Mouse (Mus musculus): ENCODE data around the gene Acvr2a. TPM values are rescaled to one million over a fixed set of nuclear protein-coding genes. Genes with fewer than 3 reads are reported as not detected.
A peak's percentile ranks its signal among the peaks of the same experiment; 100 is the strongest.

Acvr2a gene
- 10 to 100 TPM; 24.7 to 25.3 TPM for total RNA-seq (2021)
- long read RNA-seq, experiment 1, full-length matches to known transcripts = 5 of 5 reads
- long read RNA-seq, experiment 1, partial matches to known transcripts = 0 of 5 reads
- long read RNA-seq, experiment 1, other reads (novel, unspliced or antisense) = 0 of 5 reads
- long read RNA-seq, experiment 2, full-length matches to known transcripts = 3 of 5 reads
- long read RNA-seq, experiment 2, partial matches to known transcripts = 1 of 5 reads
- long read RNA-seq, experiment 2, other reads (novel, unspliced or antisense) = 1 of 5 reads

- DNase-seq (ENCODE audit: low spot score in 2 of 2) = peak; percentile 79 to 83
These were observed at the start of gene Acvr2a for GRCm38 (mm10) chr2:48813371-48814222. Gene Acvr2a, plus strand, starts transcription at chr2:48814109.

GRCm38 (mm10) chr2:48766513-48766912 is 47.4 kb upstream of the Acvr2a start:
- DNase-seq (ENCODE audit: low spot score in 2 of 2) = no peak

- DNase-seq (ENCODE audit: low spot score in 2 of 2) = no peak
These were observed 46.1 kb upstream of the Acvr2a start for GRCm38 (mm10) chr2:48767778-48768177.

GRCm38 (mm10) chr2:48768219-48768618 is 45.7 kb upstream of the Acvr2a start:
- DNase-seq (ENCODE audit: low spot score in 2 of 2) = no peak

GRCm38 (mm10) chr2:48770100-48770499 is 43.8 kb upstream of the Acvr2a start:
- DNase-seq (ENCODE audit: low spot score in 2 of 2) = no peak

GRCm38 (mm10) chr2:48770634-48771033 is 43.3 kb upstream of the Acvr2a start:
- no peak for DNase-seq (ENCODE audit: low spot score in 2 of 2)

- DNase-seq (ENCODE audit: low spot score in 2 of 2) = no peak
These were observed 38.6 kb upstream of the Acvr2a start for GRCm38 (mm10) chr2:48775281-48775680.

- DNase-seq (ENCODE audit: low spot score in 2 of 2) = no peak
These were observed 25.0 kb upstream of the Acvr2a start for GRCm38 (mm10) chr2:48788901-48789300.

GRCm38 (mm10) chr2:48814223-48815038 is 522 bp downstream of the Acvr2a start:
- DNase-seq (ENCODE audit: low spot score in 2 of 2) = peak; percentile 4 to 12

GRCm38 (mm10) chr2:48815039-48815590 is 1.2 kb downstream of the Acvr2a start:
- DNase-seq (ENCODE audit: low spot score in 2 of 2) = no peak

- no peak for DNase-seq (ENCODE audit: low spot score in 2 of 2)
These were observed 2.5 kb downstream of the Acvr2a start for GRCm38 (mm10) chr2:48816141-48817028.

- no peak for DNase-seq (ENCODE audit: low spot score in 2 of 2)
These were observed 12.0 kb downstream of the Acvr2a start for GRCm38 (mm10) chr2:48825878-48826277.

- DNase-seq (ENCODE audit: low spot score in 2 of 2) = no peak
These were observed 12.5 kb downstream of the Acvr2a start for GRCm38 (mm10) chr2:48826380-48826779.

GRCm38 (mm10) chr2:48830492-48830891 is 16.6 kb downstream of the Acvr2a start:
- no peak for DNase-seq (ENCODE audit: low spot score in 2 of 2)

- DNase-seq (ENCODE audit: low spot score in 2 of 2) = no peak
These were observed 18.4 kb downstream of the Acvr2a start for GRCm38 (mm10) chr2:48832305-48832704.

- DNase-seq (ENCODE audit: low spot score in 2 of 2) = no peak
These were observed 20.1 kb downstream of the Acvr2a start for GRCm38 (mm10) chr2:48833884-48834450.

GRCm38 (mm10) chr2:48841611-48842470 is 27.9 kb downstream of the Acvr2a start:
- no peak for DNase-seq (ENCODE audit: low spot score in 2 of 2)

GRCm38 (mm10) chr2:48846689-48847398 is 32.9 kb downstream of the Acvr2a start:
- DNase-seq (ENCODE audit: low spot score in 2 of 2) = no peak

Data from adrenal gland, postnatal 4 days (tissue).